7 mouse cellular contexts compared by ENCODE assay signal in genomic region chr14:26969164-26969563, GRCm38 (mm10). TPM values are rescaled to one million over a fixed set of nuclear protein-coding genes. Genes with fewer than 3 reads are reported as not detected.
DNase-seq lines count a peak whose midpoint lies in the region; ATAC-seq and TF ChIP-seq lines count a peak whose summit lies in the region.

No protein-coding gene starts in this region.

- H3K9ac ChIP-seq in forebrain, embryonic 12.5 days: peak overlapping the region; percentile 88
- H3K9ac ChIP-seq in limb, embryonic 13.5 days: peak overlapping the region; percentile 88
- H3K9ac ChIP-seq in neural tube, embryonic 15.5 days (replicated peaks): peak overlapping the region; percentile 94

- H3K4me2 ChIP-seq in forebrain, embryonic 12.5 days: peak overlapping the region; percentile 60
- peak overlapping the region; percentile 69 for H3K4me2 ChIP-seq in limb, embryonic 13.5 days (replicated peaks)
- H3K4me2 ChIP-seq in neural tube, embryonic 15.5 days: peak overlapping the region; percentile 61

- no peaks in the 10 kb centered on the region for H3K9me3 ChIP-seq in forebrain, embryonic 12.5 days
- H3K9me3 ChIP-seq in limb, embryonic 13.5 days: no peaks in the 10 kb centered on the region
- H3K9me3 ChIP-seq in neural tube, embryonic 15.5 days (replicated peaks): no peaks in the 10 kb centered on the region

- no peak for TF ChIP-seq CTCF in left cerebral cortex, adult 2 months (IDR thresholded peaks at IDR 0.05)

- no peak overlapping the region; the same call in 1 of the 2 replicates for H3K27ac ChIP-seq in left cerebral cortex, adult 2 months
- no peak overlapping the region for H3K27ac ChIP-seq in forebrain, embryonic 12.5 days
- no peak overlapping the region for H3K27ac ChIP-seq in limb, embryonic 13.5 days
- peak overlapping the region; percentile 95; the same call in 1 of the 2 replicates for H3K27ac ChIP-seq in neural tube, embryonic 15.5 days (replicated peaks)

- DNase-seq in left cerebral cortex, adult 2 months (ENCODE audit: extremely low spot score in 1 of 2, low spot score in 2 of 2): no peak
- DNase-seq in left cerebral cortex, postnatal 25 days (ENCODE audit: low spot score in 2 of 2): no peak
- no peak for DNase-seq in adrenal gland, adult 8-10 months
- no peak for DNase-seq in cerebellum, adult 11 months

- WGBS in forebrain, embryonic 12.5 days: 90% methylated on average over 3 of the region's 3 CpGs
- 81% methylated on average over 3 of the region's 3 CpGs for WGBS in limb, embryonic 13.5 days
- WGBS in neural tube, embryonic 15.5 days: 73% methylated on average over 3 of the region's 3 CpGs

- peaks cover 11% of the 10 kb centered on the region for H3K4me1 ChIP-seq in forebrain, embryonic 12.5 days
- H3K4me1 ChIP-seq in limb, embryonic 13.5 days: peaks cover 15% of the 10 kb centered on the region
- H3K4me1 ChIP-seq in neural tube, embryonic 15.5 days: peaks cover 18% of the 10 kb centered on the region

- intact Hi-C loops in left cerebral cortex, adult 2 months (cut with DNase I): no loop called here
- intact Hi-C loops in left cerebral cortex, postnatal 25 days (cut with DNase I): no loop called here

- ATAC-seq in forebrain, embryonic 12.5 days (ENCODE audit: low FRiP score): no peak
- no peak for ATAC-seq in limb, embryonic 13.5 days (ENCODE audit: low FRiP score, low read depth)
- ATAC-seq in neural tube, embryonic 15.5 days (ENCODE audit: low FRiP score): no peak

- 0 out of 2 replicates have a peak, but pooled peaks cover 4% of the 10 kb centered on the region for H3K27me3 ChIP-seq in forebrain, embryonic 12.5 days
- H3K27me3 ChIP-seq in limb, embryonic 13.5 days: no peaks in the 10 kb centered on the region
- H3K27me3 ChIP-seq in neural tube, embryonic 15.5 days (replicated peaks): no peaks in the 10 kb centered on the region

- no peaks in the 10 kb centered on the region for H3K36me3 ChIP-seq in forebrain, embryonic 12.5 days (replicated peaks)
- H3K36me3 ChIP-seq in limb, embryonic 13.5 days: 0 out of 2 replicates have a peak, but pooled peaks cover 2% of the 10 kb centered on the region
- H3K36me3 ChIP-seq in neural tube, embryonic 15.5 days: no peaks in the 10 kb centered on the region

- peak overlapping the region; percentile 70 for H3K4me3 ChIP-seq in left cerebral cortex, adult 2 months
- H3K4me3 ChIP-seq in forebrain, embryonic 12.5 days (replicated peaks): peak overlapping the region; percentile 94
- peak overlapping the region; percentile 85 for H3K4me3 ChIP-seq in limb, embryonic 13.5 days
- peak overlapping the region; percentile 89 for H3K4me3 ChIP-seq in neural tube, embryonic 15.5 days (replicated peaks)

RNA-seq across cellular contexts. Expression of gene Appl1, which starts 1.9 kb away (rescaled TPM):
- 10 to 100 TPM; 64.8 to 75.4 TPM for total RNA-seq in left cerebral cortex, adult 2 months (2021)
- total RNA-seq in left cerebral cortex, postnatal 25 days (2021): 10 to 100 TPM; 66.4 to 67.8 TPM
- polyA plus RNA-seq in forebrain, embryonic 12.5 days (2016; fragmentation: Nextera tagmentation; extraction: Ambion mirVana): 52.0 and 54.2 TPM in 2 replicates
- 51.5 and 54.4 TPM in 2 replicates for polyA plus RNA-seq in limb, embryonic 13.5 days (2015; fragmentation: Nextera tagmentation; extraction: Ambion mirVana)
- polyA plus RNA-seq in neural tube, embryonic 15.5 days (2015; fragmentation: Nextera tagmentation; extraction: Ambion mirVana): 58.7 and 58.9 TPM in 2 replicates
- total RNA-seq in adrenal gland, adult 8-10 months (2022): 10 to 100 TPM; 28.7 to 94.6 (median 58.6) TPM

RNA-seq across cellular contexts. Expression of gene Hesx1, which starts 25.1 kb away (rescaled TPM):
- total RNA-seq in left cerebral cortex, adult 2 months (2021): not detected
- total RNA-seq in left cerebral cortex, postnatal 25 days (2021): not detected
- polyA plus RNA-seq in forebrain, embryonic 12.5 days (2016; fragmentation: Nextera tagmentation; extraction: Ambion mirVana): not detected in 2 replicates
- polyA plus RNA-seq in limb, embryonic 13.5 days (2015; fragmentation: Nextera tagmentation; extraction: Ambion mirVana): 0.15 and 0.27 TPM in 2 replicates
- 0.20 TPM in 1 of 2 replicates, not detected in the other for polyA plus RNA-seq in neural tube, embryonic 15.5 days (2015; fragmentation: Nextera tagmentation; extraction: Ambion mirVana)
- under 1 TPM in 2 of 4 experiments, not detected in 2; 0.35 to 0.49 TPM for total RNA-seq in adrenal gland, adult 8-10 months (2022)
